10 mouse cellular contexts compared by ENCODE assay signal in genomic region chr2:64074602-64075389, GRCm38 (mm10). TPM values are rescaled to one million over a fixed set of nuclear protein-coding genes. Genes with fewer than 3 reads are reported as not detected.
DNase-seq lines count a peak whose midpoint lies in the region; ATAC-seq and TF ChIP-seq lines count a peak whose summit lies in the region.
"Had no signal": no experiment of that assay in that cellular context is flagged by ENCODE, and none has a peak within 500 bp of the region (broad histone marks: within the 10 kb centered on the region; RNA-seq: fewer than 3 reads in every experiment).

No protein-coding gene starts in this region.

- no peak overlapping the region for H3K27ac ChIP-seq in midbrain, embryonic 11.5 days (ENCODE audit: low read depth, low read length)
- H3K27ac ChIP-seq in midbrain, embryonic 10.5 days (replicated peaks) = no peak overlapping the region; the same call in 1 of the 2 replicates
- H3K27ac ChIP-seq in limb, embryonic 12.5 days = no peak overlapping the region
- no peak overlapping the region for H3K27ac ChIP-seq in stomach, postnatal 0 days (replicated peaks)

- H3K9me3 ChIP-seq in midbrain, embryonic 11.5 days (ENCODE audit: control insufficient read depth, low read length) = no peaks in the 10 kb centered on the region
- H3K9me3 ChIP-seq in midbrain, embryonic 10.5 days (replicated peaks) = no peaks in the 10 kb centered on the region
- H3K9me3 ChIP-seq in limb, embryonic 12.5 days = no peaks in the 10 kb centered on the region
- no peaks in the 10 kb centered on the region for H3K9me3 ChIP-seq in stomach, postnatal 0 days (ENCODE audit: control insufficient read depth, low read length)

- 47% methylated on average over 17 of the region's 17 CpGs for WGBS in midbrain, embryonic 11.5 days
- 54% methylated on average over 17 of the region's 17 CpGs for WGBS in midbrain, embryonic 10.5 days
- WGBS in limb, embryonic 12.5 days = 16% methylated on average over 17 of the region's 17 CpGs
- WGBS in stomach, postnatal 0 days = 44% methylated on average over 17 of the region's 17 CpGs

- H3K36me3 ChIP-seq in midbrain, embryonic 11.5 days (ENCODE audit: control insufficient read depth, insufficient read depth, low read length) = no peaks in the 10 kb centered on the region
- no peaks in the 10 kb centered on the region for H3K36me3 ChIP-seq in midbrain, embryonic 10.5 days
- H3K36me3 ChIP-seq in limb, embryonic 12.5 days = no peaks in the 10 kb centered on the region
- no peaks in the 10 kb centered on the region for H3K36me3 ChIP-seq in stomach, postnatal 0 days (ENCODE audit: control insufficient read depth, insufficient read depth, low read length)

- TF ChIP-seq CTCF in stomach, postnatal 0 days (IDR thresholded peaks at IDR 0.05; ENCODE audit: low read depth) = no peak

- peak; percentile 12 for DNase-seq in heart, adult 11 months
- DNase-seq in heart, postnatal 14 days = no peak
- no peak for DNase-seq in midbrain, embryonic 11.5 days (ENCODE audit: low spot score, missing footprints)
- no peak for DNase-seq in midbrain, embryonic 10.5 days (ENCODE audit: low spot score)
- DNase-seq in stomach, postnatal 0 days (ENCODE audit: low spot score) = no peak
- DNase-seq in right cerebral cortex, postnatal 4 days = no peak
- no peak for DNase-seq in right cerebral cortex, postnatal 25 days
- DNase-seq: cerebellum, postnatal 25 days; thymus, postnatal 36 days had no signal

- ATAC-seq in midbrain, embryonic 11.5 days (ENCODE audit: low FRiP score) = peak; percentile 28; the same call in 1 of the 2 replicates
- no peak for ATAC-seq in limb, embryonic 12.5 days (ENCODE audit: insufficient number of reproducible peaks, insufficient read depth, low FRiP score, low TSS enrichment, low read depth)
- ATAC-seq in stomach, postnatal 0 days (ENCODE audit: low FRiP score, low TSS enrichment) = no peak

- intact Hi-C loops in heart, postnatal 14 days (cut with DNase I) = no loop called here

- peak overlapping the region; percentile 23; the same call in 1 of the 2 replicates for H3K4me2 ChIP-seq in midbrain, embryonic 11.5 days
- peak overlapping the region; percentile 55 for H3K4me2 ChIP-seq in limb, embryonic 12.5 days
- H3K4me2 ChIP-seq in stomach, postnatal 0 days (replicated peaks; ENCODE audit: low read depth) = peak overlapping the region; percentile 28

- TF ChIP-seq EP300 in stomach, postnatal 0 days (optimal IDR thresholded peaks at IDR 0.05) = no peak

- no peak overlapping the region for H3K4me3 ChIP-seq in midbrain, embryonic 11.5 days (ENCODE audit: low read depth, low read length)
- H3K4me3 ChIP-seq in midbrain, embryonic 10.5 days = no peak overlapping the region
- H3K4me3 ChIP-seq in limb, embryonic 12.5 days (replicated peaks) = peak overlapping the region; percentile 27
- no peak overlapping the region for H3K4me3 ChIP-seq in stomach, postnatal 0 days (ENCODE audit: low read depth, low read length)

- H3K9ac ChIP-seq in midbrain, embryonic 11.5 days (ENCODE audit: low read length) = no peak overlapping the region
- H3K9ac ChIP-seq in limb, embryonic 12.5 days (replicated peaks) = no peak overlapping the region; the same call in 1 of the 2 replicates
- no peak overlapping the region for H3K9ac ChIP-seq in stomach, postnatal 0 days (ENCODE audit: low read length)

- no peaks in the 10 kb centered on the region for H3K27me3 ChIP-seq in midbrain, embryonic 11.5 days (ENCODE audit: control insufficient read depth, insufficient read depth, low read length)
- peaks cover 8% of the 10 kb centered on the region; the same call in 1 of the 2 replicates for H3K27me3 ChIP-seq in midbrain, embryonic 10.5 days (ENCODE audit: low read depth, poor library complexity, severe bottlenecking)
- H3K27me3 ChIP-seq in limb, embryonic 12.5 days = peaks cover 4% of the 10 kb centered on the region; the same call in 1 of the 2 replicates
- no peaks in the 10 kb centered on the region for H3K27me3 ChIP-seq in stomach, postnatal 0 days (ENCODE audit: control insufficient read depth, insufficient read depth, low read length)

- H3K4me1 ChIP-seq in midbrain, embryonic 11.5 days (ENCODE audit: control insufficient read depth, insufficient read depth, low read length) = peaks cover 35% of the 10 kb centered on the region
- H3K4me1 ChIP-seq in midbrain, embryonic 10.5 days = peaks cover 58% of the 10 kb centered on the region
- peaks cover 56% of the 10 kb centered on the region for H3K4me1 ChIP-seq in limb, embryonic 12.5 days (replicated peaks)
- no peaks in the 10 kb centered on the region for H3K4me1 ChIP-seq in stomach, postnatal 0 days (replicated peaks; ENCODE audit: control insufficient read depth, insufficient read depth)

RNA-seq across cellular contexts. Expression of gene Fign, which starts 23.0 kb away (rescaled TPM):
- 10 to 100 TPM; 14.3 to 15.7 TPM for total RNA-seq in heart, postnatal 14 days (2021)
- 15.2 and 17.1 TPM in 2 replicates for polyA plus RNA-seq in midbrain, embryonic 11.5 days (2014; fragmentation: Nextera tagmentation; extraction: Ambion mirVana)
- polyA plus RNA-seq in midbrain, embryonic 10.5 days (2016; fragmentation: Nextera tagmentation; extraction: Ambion mirVana) = 17.1 and 18.0 TPM in 2 replicates
- 4.2 and 6.8 TPM in 2 replicates for polyA plus RNA-seq in limb, embryonic 12.5 days (2016; fragmentation: Nextera tagmentation; extraction: Ambion mirVana)
- polyA plus RNA-seq in stomach, postnatal 0 days (2015; fragmentation: Nextera tagmentation; extraction: Ambion mirVana) = 0.93 and 1.3 TPM in 2 replicates
